Mouse (Mus musculus) olfactory bulb, adult 2 months (tissue): ENCODE results near the gene Ap2s1.

Experiments
- CTCF ChIP-seq: fragments of 200-500 bp; IDR thresholded peaks from 2 replicates; pipeline ENCODE4 v1.5.1; 2012; ENCODE audit warnings: low read depth, mild to moderate bottlenecking, low read length, moderate library complexity; ENCODE audit not compliant: insufficient read depth
- POLR2A ChIP-seq: fragments of 200-500 bp; IDR thresholded peaks from 2 replicates; pipeline ENCODE4 v1.6.1; 2012; ENCODE audit warnings: mild to moderate bottlenecking, low read depth, low read length, moderate library complexity; ENCODE audit not compliant: insufficient read depth

DNA sequence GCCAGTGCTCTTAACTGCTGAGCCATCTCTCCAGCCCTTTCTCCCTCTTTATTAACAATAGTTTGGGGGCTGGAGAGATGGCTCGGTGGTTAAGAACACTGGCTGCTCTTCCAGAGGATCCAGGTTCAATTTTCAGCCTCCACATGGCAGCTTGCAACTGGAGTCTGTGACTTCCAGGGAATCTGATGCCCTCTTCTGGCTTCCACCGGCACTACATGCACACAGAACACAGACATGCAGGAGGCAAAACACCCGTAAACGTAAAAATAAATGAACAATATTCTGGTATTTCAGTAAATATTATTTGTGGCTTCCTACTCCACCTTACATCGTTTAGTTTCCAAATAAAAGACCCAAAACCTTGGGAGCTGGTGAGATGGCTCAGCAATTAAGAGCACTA is 27.6 kb upstream of the Ap2s1 start:
- TF ChIP-seq CTCF (no peak), POLR2A (no peak)
